Mouse (Mus musculus) cerebellum, postnatal 14 days (tissue): ENCODE measurements around the gene Plekhm3.
A peak's percentile ranks its signal among the peaks of the same experiment; 100 is the strongest.

ENCODE experiments used
- DNase-seq, 2 experiments: peaks; one replicate each; pipeline ENCODE4 v3.0.0; 2021; ENCODE audit warnings: mixed read lengths in 2 of 2

The Plekhm3 gene

GRCm38 (mm10) chr1:64757254-64757653, 199.4 kb downstream of the Plekhm3 start:
- DNase-seq: peak; percentile 15 to 22

GRCm38 (mm10) chr1:64756640-64757030, 200.0 kb downstream of the Plekhm3 start:
- no peak for DNase-seq

GRCm38 (mm10) chr1:64755971-64756639, 200.5 kb downstream of the Plekhm3 start:
- no peak for DNase-seq

- DNase-seq: no peak
Measured at GRCm38 (mm10) chr1:64754658-64755057, 202.0 kb downstream of the Plekhm3 start.

- no peak for DNase-seq
Measured at GRCm38 (mm10) chr1:64753668-64754067, 203.0 kb downstream of the Plekhm3 start.

GRCm38 (mm10) chr1:64753109-64753508, 203.5 kb downstream of the Plekhm3 start:
- no peak for DNase-seq

- no peak for DNase-seq
Measured at GRCm38 (mm10) chr1:64744616-64745015, 212.0 kb downstream of the Plekhm3 start.

GRCm38 (mm10) chr1:64742741-64743408, 213.7 kb downstream of the Plekhm3 start:
- no peak for DNase-seq

GRCm38 (mm10) chr1:64738661-64739082, 218.0 kb downstream of the Plekhm3 start:
- peak in 1 of 2 experiments; percentile 15 for DNase-seq

- DNase-seq: no peak
Measured at GRCm38 (mm10) chr1:64738180-64738555, 218.5 kb downstream of the Plekhm3 start.

- DNase-seq: peak; percentile 80 to 87
Measured at GRCm38 (mm10) chr1:64737502-64738179, 219.0 kb downstream of the Plekhm3 start, which contains the start of gene Fzd5. Gene Fzd5, minus strand, starts transcription at chr1:64737751.

GRCm38 (mm10) chr1:64736681-64737501, 219.7 kb downstream of the Plekhm3 start:
- DNase-seq: peak; percentile 34 to 54
